Mouse (Mus musculus) heart, adult 2 months (tissue): Measurements from ENCODE around the gene Gucy2g.
A peak's percentile ranks its signal among the peaks of the same experiment; 100 is the strongest.

Experiments
- CTCF ChIP-seq: fragments of 200-600 bp; IDR thresholded peaks from 2 replicates; pipeline ENCODE4 v1.8.1; 2022; ENCODE audit warnings: antibody characterized with exemption, mild to moderate bottlenecking, moderate library complexity
- EP300 ChIP-seq: fragments of 200-500 bp; IDR thresholded peaks from 2 replicates; pipeline ENCODE4 v1.6.1; 2011; ENCODE audit warnings: low read depth, low read length, control low read depth; ENCODE audit not compliant: insufficient read depth

DNA sequence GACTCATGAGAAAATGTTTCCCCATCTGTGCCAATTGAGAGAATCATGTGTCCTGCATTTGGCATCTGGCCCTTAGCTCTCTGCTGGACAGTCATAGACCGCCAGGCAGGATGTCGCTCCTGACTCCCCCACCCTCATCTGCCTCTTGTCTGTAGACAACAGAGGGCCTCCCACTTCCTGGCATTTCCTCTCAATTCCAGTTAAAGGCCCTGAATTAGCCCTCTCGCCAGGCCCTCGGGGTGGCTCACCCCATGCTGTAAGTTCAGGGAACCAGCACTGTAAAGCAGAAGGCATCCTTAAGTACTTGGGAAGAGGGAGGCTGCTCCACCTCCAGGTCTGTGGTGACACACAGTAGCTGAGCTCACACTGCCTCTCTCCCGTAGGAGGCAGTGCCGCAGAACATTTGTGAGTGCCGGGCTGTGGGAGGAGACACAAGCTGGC lies 3.8 kb upstream of the Gucy2g start:
- 0 out of 2 replicates have a peak, but pooled peaks have one; percentile 59 for TF ChIP-seq EP300
- TF ChIP-seq CTCF: peak; percentile 53
